Mouse (Mus musculus): Measurements from ENCODE around the gene S100a11. TPM values are rescaled to one million over a fixed set of nuclear protein-coding genes. Genes with fewer than 3 reads are reported as not detected.
A peak's percentile ranks its signal among the peaks of the same experiment; 100 is the strongest.
"Not testable (repeated sequence)": the region's sequence is repeated elsewhere in the genome, so short reads cannot be mapped to it uniquely, and the experiment has no call there.

S100a11 gene
- polyA plus RNA-seq, 1 experiment from 2014 or later = 229 TPM

GRCm38 (mm10) chr3:93538486-93538885 is 18.2 kb downstream of the S100a11 start:
- WGBS = 89% methylated on average over 2 of the region's 2 CpGs
- no peak for DNase-seq (ENCODE audit: extremely low spot score, low spot score)

DNA sequence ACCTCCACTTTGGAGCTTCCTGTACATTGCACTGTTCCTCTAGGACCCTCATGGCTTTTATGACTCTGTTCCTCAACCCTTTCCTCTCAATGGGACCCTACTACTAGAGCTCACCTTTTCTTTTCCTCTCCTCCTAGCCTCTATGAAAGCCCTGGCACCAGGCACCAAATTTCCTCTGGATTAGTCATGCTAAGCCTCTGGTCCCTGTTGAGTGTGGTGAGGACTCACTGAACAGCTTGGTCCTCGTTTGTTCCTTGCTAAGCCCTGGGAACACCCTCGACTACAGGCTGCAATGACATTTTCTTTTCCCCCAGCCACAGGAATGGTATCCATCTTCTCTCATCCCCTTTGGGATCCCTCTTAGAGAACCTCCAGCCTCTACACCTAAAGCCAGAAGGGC is 21.2 kb downstream of the S100a11 start:
- Histone ChIP-seq H3K4me3 (no peak overlapping the region), H3K36me3 (replicated peaks) (no peaks in the 10 kb centered on the region), H3K27me3 (ENCODE audit: poor library complexity, severe bottlenecking) (no peaks in the 10 kb centered on the region), H3K9me3 (no peaks in the 10 kb centered on the region), H3K4me1 (no peaks in the 10 kb centered on the region), H3K27ac (no peak overlapping the region)
- 62% methylated on average over 2 of the region's 2 CpGs for WGBS
- DNase-seq (ENCODE audit: extremely low spot score, low spot score) = no peak

More at GRCm38 (mm10) chr3:93538486-93538885, 18.2 kb downstream of the S100a11 start:
- H3K27me3 ChIP-seq (ENCODE audit: poor library complexity, severe bottlenecking) = no peaks in the 10 kb centered on the region
- H3K9me3 ChIP-seq = no peaks in the 10 kb centered on the region
- no peak overlapping the region for H3K27ac ChIP-seq
- H3K36me3 ChIP-seq (replicated peaks) = no peaks in the 10 kb centered on the region
- no peak overlapping the region for H3K4me3 ChIP-seq
- H3K4me1 ChIP-seq = no peaks in the 10 kb centered on the region

GRCm38 (mm10) chr3:93544170-93544569 is 23.9 kb downstream of the S100a11 start:
- H3K4me1 ChIP-seq; H3K27me3 ChIP-seq (ENCODE audit: poor library complexity, severe bottlenecking); H3K36me3 ChIP-seq (replicated peaks); DNase-seq (ENCODE audit: extremely low spot score, low spot score); H3K9me3 ChIP-seq; H3K4me3 ChIP-seq; H3K27ac ChIP-seq: not testable (repeated sequence)
- WGBS = 88% methylated on average over 6 of the region's 6 CpGs

GRCm38 (mm10) chr3:93547099-93547648 is 26.9 kb downstream of the S100a11 start:
- 36% methylated on average over 7 of the region's 7 CpGs for WGBS
- Histone ChIP-seq H3K4me1 (no peaks in the 10 kb centered on the region), H3K4me3 (no peak overlapping the region), H3K36me3 (replicated peaks) (no peaks in the 10 kb centered on the region), H3K27me3 (ENCODE audit: poor library complexity, severe bottlenecking) (no peaks in the 10 kb centered on the region), H3K9me3 (no peaks in the 10 kb centered on the region), H3K27ac (no peak overlapping the region)
- peak; percentile 78 for DNase-seq (ENCODE audit: extremely low spot score, low spot score)

DNA sequence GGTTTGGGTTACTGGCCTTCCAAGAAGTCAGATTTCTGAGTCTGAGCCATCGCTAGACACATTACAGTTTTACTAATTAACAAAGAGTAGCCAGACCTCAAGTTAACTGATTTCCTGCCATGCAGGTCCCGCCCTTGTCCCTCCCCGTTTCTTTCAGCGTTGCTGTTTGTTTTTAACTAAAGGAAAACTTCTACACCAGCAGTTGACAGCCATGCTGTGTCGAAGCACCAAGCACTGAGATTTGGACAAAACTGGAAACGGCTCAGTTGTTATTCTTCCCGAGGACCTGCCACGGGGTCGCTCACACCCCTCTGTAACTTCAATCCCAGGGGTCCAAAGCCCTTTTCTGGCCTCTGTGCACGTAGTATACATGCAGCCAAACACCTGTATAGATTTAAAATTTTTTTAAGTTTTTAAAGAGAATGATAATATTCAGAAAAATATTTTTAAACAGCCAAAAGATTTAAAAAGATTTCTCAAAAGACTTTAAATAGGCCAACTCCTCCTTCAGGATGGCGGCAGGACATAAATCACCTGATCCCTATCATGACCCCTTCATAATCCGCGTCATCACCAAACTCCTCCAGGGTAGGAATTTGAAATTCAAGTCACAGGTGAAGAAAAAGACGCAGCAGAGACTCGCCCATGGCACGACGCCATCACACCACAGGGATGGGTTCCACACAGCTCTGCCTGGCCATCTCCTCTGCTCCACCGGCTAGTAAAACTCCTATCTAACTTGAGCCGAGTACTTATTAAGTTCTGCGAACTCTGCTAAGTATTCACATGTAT is 27.7 kb downstream of the S100a11 start:
- Histone ChIP-seq H3K4me3 (no peak overlapping the region), H3K27me3 (ENCODE audit: poor library complexity, severe bottlenecking) (no peaks in the 10 kb centered on the region), H3K9me3 (no peaks in the 10 kb centered on the region), H3K27ac (no peak overlapping the region), H3K4me1 (no peaks in the 10 kb centered on the region), H3K36me3 (replicated peaks) (no peaks in the 10 kb centered on the region)
- no peak for DNase-seq (ENCODE audit: extremely low spot score, low spot score)
- WGBS = 87% methylated on average over 20 of the region's 20 CpGs

GRCm38 (mm10) chr3:93548541-93549266 is 28.4 kb downstream of the S100a11 start:
- H3K27me3 ChIP-seq (ENCODE audit: poor library complexity, severe bottlenecking) = peaks cover 4% of the 10 kb centered on the region
- DNase-seq (ENCODE audit: extremely low spot score, low spot score) = no peak
- WGBS = 73% methylated on average over 5 of the region's 6 CpGs

DNA sequence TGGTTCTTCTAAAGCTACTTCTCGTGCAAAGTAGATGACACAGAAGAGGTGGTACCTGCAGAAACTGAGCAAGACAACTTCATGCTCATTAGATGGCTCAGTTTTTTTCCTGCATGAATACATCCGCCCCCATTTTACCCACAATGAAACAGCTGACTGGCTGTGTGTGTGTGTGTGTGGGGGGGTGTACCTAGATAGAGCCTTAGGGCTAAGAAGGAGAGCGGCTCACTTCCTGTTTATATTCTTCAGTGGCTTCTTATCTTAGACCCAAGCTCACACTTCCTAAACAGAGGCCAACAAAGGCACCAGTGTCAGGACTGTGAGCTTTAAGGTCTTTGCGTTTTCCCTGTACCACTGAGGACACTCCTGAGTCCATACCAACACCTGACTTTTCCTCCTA is 29.7 kb downstream of the S100a11 start:
- no peak for DNase-seq (ENCODE audit: extremely low spot score, low spot score)
- H3K36me3 ChIP-seq (replicated peaks) = no peaks in the 10 kb centered on the region
- H3K4me1 ChIP-seq = peaks cover 8% of the 10 kb centered on the region
- WGBS = 81% methylated on average over 4 of the region's 4 CpGs
- H3K4me3 ChIP-seq = no peak overlapping the region
- peaks cover 14% of the 10 kb centered on the region for H3K27me3 ChIP-seq (ENCODE audit: poor library complexity, severe bottlenecking)
- H3K9me3 ChIP-seq = no peaks in the 10 kb centered on the region
- no peak overlapping the region for H3K27ac ChIP-seq

More at GRCm38 (mm10) chr3:93548541-93549266, 28.4 kb downstream of the S100a11 start:
- H3K27ac ChIP-seq = no peak overlapping the region
- no peak overlapping the region for H3K4me3 ChIP-seq
- no peaks in the 10 kb centered on the region for H3K36me3 ChIP-seq (replicated peaks)
- no peaks in the 10 kb centered on the region for H3K4me1 ChIP-seq
- no peaks in the 10 kb centered on the region for H3K9me3 ChIP-seq

DNA sequence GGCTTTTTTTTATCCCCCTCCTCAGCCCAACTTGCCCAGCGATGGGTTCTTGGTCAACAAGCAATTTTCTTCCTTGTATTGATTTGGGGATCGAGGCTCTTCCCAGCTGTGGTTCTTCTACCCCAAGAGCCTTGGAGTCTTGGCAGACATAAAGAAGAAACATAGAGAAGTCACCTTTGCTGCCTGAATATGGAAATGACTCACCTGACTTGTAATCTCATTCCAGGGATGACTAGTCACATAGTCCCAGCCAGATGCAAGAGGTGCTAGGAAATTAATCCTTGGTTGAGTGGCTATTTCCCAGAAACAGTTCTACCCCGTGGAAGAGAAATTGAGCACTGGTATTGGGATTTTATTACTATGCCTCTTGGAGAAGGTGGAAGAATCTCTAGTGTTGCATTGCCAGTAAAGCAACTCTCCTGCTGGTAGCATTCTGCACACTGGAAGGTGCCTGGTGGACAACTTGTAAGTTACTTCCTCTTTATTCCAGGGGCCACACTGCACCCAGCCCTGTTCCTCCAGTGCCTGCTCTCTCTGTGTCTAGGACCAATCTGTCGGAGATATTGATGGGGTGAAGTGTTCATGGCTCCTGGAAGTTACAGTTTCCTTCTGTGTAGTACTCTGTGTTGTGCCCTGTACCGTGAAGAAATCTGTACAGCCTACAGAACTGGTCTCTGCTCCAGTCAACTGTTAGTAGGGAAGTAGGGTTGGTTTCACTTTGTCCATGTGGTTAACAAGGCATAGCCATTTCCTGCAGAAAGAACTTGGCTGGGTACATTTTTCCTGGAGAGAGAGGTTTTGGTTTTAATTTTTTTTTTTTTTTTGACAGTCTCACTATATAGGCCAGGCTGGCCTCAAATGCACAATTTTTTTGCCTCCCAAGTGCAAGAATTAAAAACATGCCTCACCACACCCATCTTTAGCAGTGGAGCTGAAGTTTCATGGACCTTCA is 31.9 kb downstream of the S100a11 start:
- no peaks in the 10 kb centered on the region for H3K36me3 ChIP-seq (replicated peaks)
- no peak overlapping the region for H3K27ac ChIP-seq
- H3K27me3 ChIP-seq (ENCODE audit: poor library complexity, severe bottlenecking) = peaks cover 27% of the 10 kb centered on the region
- no peak overlapping the region for H3K4me3 ChIP-seq
- DNase-seq (ENCODE audit: extremely low spot score, low spot score) = no peak
- WGBS = 85% methylated on average over 5 of the region's 5 CpGs
- no peaks in the 10 kb centered on the region for H3K9me3 ChIP-seq
- peaks cover 22% of the 10 kb centered on the region for H3K4me1 ChIP-seq

- Histone ChIP-seq H3K27me3 (ENCODE audit: poor library complexity, severe bottlenecking) (peaks cover 27% of the 10 kb centered on the region), H3K36me3 (replicated peaks) (no peaks in the 10 kb centered on the region), H3K9me3 (no peaks in the 10 kb centered on the region), H3K4me1 (peaks cover 22% of the 10 kb centered on the region), H3K27ac (no peak overlapping the region), H3K4me3 (no peak overlapping the region)
- WGBS = 88% methylated on average over 2 of the region's 2 CpGs
- no peak for DNase-seq (ENCODE audit: extremely low spot score, low spot score)
Observed at GRCm38 (mm10) chr3:93553311-93553710, 33.0 kb downstream of the S100a11 start.

- WGBS = 66% methylated on average over 9 of the region's 9 CpGs
- peaks cover 22% of the 10 kb centered on the region for H3K4me1 ChIP-seq
- H3K27me3 ChIP-seq (ENCODE audit: poor library complexity, severe bottlenecking) = peaks cover 27% of the 10 kb centered on the region
- no peaks in the 10 kb centered on the region for H3K36me3 ChIP-seq (replicated peaks)
- no peaks in the 10 kb centered on the region for H3K9me3 ChIP-seq
- DNase-seq (ENCODE audit: extremely low spot score, low spot score) = no peak
- H3K27ac ChIP-seq = no peak overlapping the region
- no peak overlapping the region for H3K4me3 ChIP-seq
Observed at GRCm38 (mm10) chr3:93553765-93554378, 33.6 kb downstream of the S100a11 start.

- 22% methylated on average over 13 of the region's 13 CpGs for WGBS
- Histone ChIP-seq H3K27me3 (ENCODE audit: poor library complexity, severe bottlenecking) (peaks cover 27% of the 10 kb centered on the region), H3K36me3 (replicated peaks) (no peaks in the 10 kb centered on the region), H3K4me3 (peak overlapping the region; percentile 67), H3K27ac (peak overlapping the region; percentile 86), H3K4me1 (peaks cover 22% of the 10 kb centered on the region), H3K9me3 (no peaks in the 10 kb centered on the region)
- DNase-seq (ENCODE audit: extremely low spot score, low spot score) = no peak
Observed at GRCm38 (mm10) chr3:93554379-93554980, 34.2 kb downstream of the S100a11 start.

Measured in forebrain, embryonic 10.5 days (tissue).